Mouse (Mus musculus) hindbrain, embryonic 11.5 days (tissue): ENCODE measurements around the gene Pik3c2b. TPM values are rescaled to one million over a fixed set of nuclear protein-coding genes. Genes with fewer than 3 reads are reported as not detected.
A peak's percentile ranks its signal among the peaks of the same experiment; 100 is the strongest.

Experiments
- ATAC-seq: fragments of 200-750 bp; cut with Nextera tagmentation; 2 replicates; pipeline ENCODE4 v1.8.0; 2017; ENCODE audit warnings: mild to moderate bottlenecking, moderate TSS enrichment, moderate library complexity; ENCODE audit not compliant: low FRiP score
- DNase-seq: peaks from one replicate; pipeline ENCODE4 v3.0.0-alpha.2; 2015; ENCODE audit warnings: low spot score
- H3K27ac ChIP-seq: fragments of 300-500 bp; sonication (generic); 2 replicates; pipeline ENCODE4 v1.5.1; 2014; ENCODE audit warnings: mild to moderate bottlenecking, low read depth, low read length
- H3K27me3 ChIP-seq: fragments of 300-500 bp; sonication (generic); 2 replicates; pipeline ENCODE4 v1.6.1; 2014; ENCODE audit warnings: mild to moderate bottlenecking, low read length, moderate library complexity, mixed read lengths; ENCODE audit not compliant: control insufficient read depth, insufficient read depth
- H3K36me3 ChIP-seq: fragments of 300-500 bp; sonication (generic); 2 replicates; pipeline ENCODE4 v1.6.1; 2014; ENCODE audit warnings: mild to moderate bottlenecking, low read length, moderate library complexity, mixed read lengths; ENCODE audit not compliant: control insufficient read depth, insufficient read depth
- H3K4me1 ChIP-seq: fragments of 300-500 bp; sonication (generic); replicated peaks from 2 replicates; pipeline ENCODE4 v1.6.1; 2014; ENCODE audit warnings: low read length, mixed read lengths; ENCODE audit not compliant: control insufficient read depth, insufficient read depth
- H3K4me2 ChIP-seq: fragments of 300-500 bp; sonication (generic); replicated peaks from 2 replicates; pipeline ENCODE4 v1.6.1; 2014; ENCODE audit warnings: mild to moderate bottlenecking, low read depth, low read length
- H3K4me3 ChIP-seq: fragments of 300-500 bp; sonication (generic); 2 replicates; pipeline ENCODE4 v1.5.1; 2014; ENCODE audit warnings: low read depth, low read length
- H3K9ac ChIP-seq: fragments of 300-500 bp; sonication (generic); 2 replicates; pipeline ENCODE4 v1.6.1; 2014; ENCODE audit warnings: low read depth, low read length
- H3K9me3 ChIP-seq: fragments of 300-500 bp; sonication (generic); 2 replicates; pipeline ENCODE4 v1.6.1; 2016; ENCODE audit warnings: low read length; ENCODE audit not compliant: control insufficient read depth
- WGBS: fragments of 180-500 bp; shearing (Covaris S2); extraction: QIAGEN DNeasy Blood & Tissue Kit; methylation state at CpG from one replicate; pipeline ENCODE4 v1.1.7; 2014; 5-methylcytosine and 5-hydroxymethylcytosine counted together
- polyA plus RNA-seq: library from polyadenylated mRNA; unstranded; fragments of >200 nt; fragmentation: Nextera tagmentation; extraction: Ambion mirVana; gene quantifications from 2 replicates; pipeline ENCODE4 v1.2.1, GENCODE M21; 2014

Gene Pik3c2b
- polyA plus RNA-seq, 1 experiment from 2014 or later, result 21.2 TPM

DNA sequence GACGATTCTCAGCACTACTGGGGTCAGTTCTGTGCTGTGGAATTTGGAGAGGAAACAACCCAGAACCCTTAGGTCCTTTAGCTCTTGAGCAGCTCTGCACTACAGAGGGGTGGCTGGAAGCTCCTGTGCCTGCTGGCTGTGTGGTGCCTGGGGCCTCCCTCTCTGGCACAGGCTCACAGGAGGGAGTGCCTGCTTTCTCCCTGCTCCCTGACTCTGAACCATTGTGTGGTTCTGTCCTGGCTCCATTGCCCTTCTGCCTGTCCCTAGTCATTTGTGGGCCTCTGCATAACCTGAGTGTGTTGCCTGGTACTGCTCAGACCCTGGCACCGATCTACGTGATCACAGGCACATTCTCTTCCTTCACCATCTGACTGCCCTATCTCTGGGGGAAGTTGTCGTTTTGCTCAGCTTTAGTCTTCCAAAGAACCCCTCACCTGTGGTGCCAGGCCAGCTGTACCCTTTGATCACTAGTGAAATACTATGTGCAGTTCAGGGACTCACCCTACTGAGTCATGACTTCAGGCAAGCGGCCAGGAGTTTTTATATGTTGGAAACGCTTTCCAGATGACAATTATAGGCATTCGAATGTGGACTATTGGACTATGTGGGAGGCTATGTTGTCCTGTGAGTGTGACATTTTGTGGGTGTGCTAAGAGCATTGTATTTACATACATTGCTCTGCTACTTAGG, 12.0 kb downstream of the Pik3c2b start:
- H3K4me2 ChIP-seq, result no peak overlapping the region
- H3K27me3 ChIP-seq, result no peaks in the 10 kb centered on the region
- no peak overlapping the region for H3K9ac ChIP-seq
- no peaks in the 10 kb centered on the region; the same call in none of the 2 replicates for H3K4me1 ChIP-seq
- no peak for DNase-seq
- no peak for ATAC-seq
- H3K4me3 ChIP-seq, result no peak overlapping the region
- no peak overlapping the region for H3K27ac ChIP-seq
- no peaks in the 10 kb centered on the region for H3K9me3 ChIP-seq
- H3K36me3 ChIP-seq, result no peaks in the 10 kb centered on the region
- WGBS, result 80% methylated on average over 7 of the region's 7 CpGs

GRCm38 (mm10) chr1:133059592-133059991, 14.1 kb downstream of the Pik3c2b start:
- ATAC-seq, result no peak
- no peak overlapping the region for H3K27ac ChIP-seq

GRCm38 (mm10) chr1:133060681-133061080, 15.2 kb downstream of the Pik3c2b start:
- no peak overlapping the region for H3K9ac ChIP-seq
- 69% methylated on average over 4 of the region's 4 CpGs for WGBS
- no peak overlapping the region for H3K4me3 ChIP-seq
- H3K4me2 ChIP-seq, result no peak overlapping the region
- H3K27me3 ChIP-seq, result no peaks in the 10 kb centered on the region
- ATAC-seq (no peak), DNase-seq (no peak)
- H3K9me3 ChIP-seq, result no peaks in the 10 kb centered on the region
- no peak overlapping the region for H3K27ac ChIP-seq
- H3K4me1 ChIP-seq, result no peaks in the 10 kb centered on the region; the same call in none of the 2 replicates
- no peaks in the 10 kb centered on the region for H3K36me3 ChIP-seq

More at GRCm38 (mm10) chr1:133059592-133059991, 14.1 kb downstream of the Pik3c2b start:
- H3K4me1 ChIP-seq, result no peaks in the 10 kb centered on the region; the same call in none of the 2 replicates
- H3K4me2 ChIP-seq, result no peak overlapping the region
- H3K9ac ChIP-seq, result no peak overlapping the region
- no peaks in the 10 kb centered on the region for H3K27me3 ChIP-seq
- no peaks in the 10 kb centered on the region for H3K36me3 ChIP-seq
- no peak for DNase-seq
- H3K9me3 ChIP-seq, result no peaks in the 10 kb centered on the region
- 52% methylated on average over 2 of the region's 2 CpGs for WGBS
- no peak overlapping the region for H3K4me3 ChIP-seq

- Histone ChIP-seq H3K27ac (no peak overlapping the region), H3K27me3 (no peaks in the 10 kb centered on the region), H3K4me3 (no peak overlapping the region), H3K9me3 (no peaks in the 10 kb centered on the region), H3K4me2 (no peak overlapping the region), H3K36me3 (no peaks in the 10 kb centered on the region), H3K9ac (no peak overlapping the region), H3K4me1 (no peaks in the 10 kb centered on the region)
- DNase-seq (no peak), ATAC-seq (no peak)
- 94% methylated on average over 6 of the region's 6 CpGs for WGBS
Observed at GRCm38 (mm10) chr1:133063164-133063563, 17.7 kb downstream of the Pik3c2b start.

GRCm38 (mm10) chr1:133068268-133068667, 22.8 kb downstream of the Pik3c2b start:
- Histone ChIP-seq H3K9me3 (no peaks in the 10 kb centered on the region), H3K4me1 (no peaks in the 10 kb centered on the region), H3K4me3 (no peak overlapping the region), H3K36me3 (peaks cover 2% of the 10 kb centered on the region; the same call in 1 of the 2 replicates), H3K27me3 (no peaks in the 10 kb centered on the region), H3K4me2 (no peak overlapping the region), H3K9ac (no peak overlapping the region), H3K27ac (no peak overlapping the region)
- ATAC-seq (no peak), DNase-seq (no peak)
- WGBS, result 73% methylated on average over 5 of the region's 5 CpGs

DNA sequence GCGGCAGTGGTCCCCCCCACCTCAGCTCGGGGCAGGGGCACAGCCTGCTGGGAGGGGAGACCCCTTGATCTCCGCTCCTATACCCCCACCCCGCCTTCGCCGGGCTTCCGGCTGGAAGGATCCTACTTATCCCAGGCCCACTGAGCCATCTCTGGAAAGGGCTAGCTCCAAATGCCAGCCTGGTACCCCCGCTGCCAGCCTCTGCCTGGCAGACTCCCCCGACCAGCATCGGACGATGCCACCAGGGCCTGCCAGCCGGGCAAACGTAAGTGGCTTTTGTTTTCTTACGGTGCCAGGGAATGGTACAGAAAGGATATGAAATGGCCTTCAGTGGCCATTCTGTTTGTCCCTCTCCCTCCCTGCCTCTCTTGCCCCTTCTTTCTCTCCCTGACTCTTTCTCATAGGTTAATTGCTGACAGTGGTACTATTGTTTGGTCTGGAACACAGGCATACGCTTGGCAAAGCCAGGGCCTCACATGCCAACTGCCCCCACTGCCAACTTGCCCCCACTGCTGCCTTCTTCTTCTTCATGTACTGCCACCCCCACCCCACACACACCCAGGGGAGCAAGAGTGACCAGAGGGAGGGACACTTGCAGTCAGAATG, 23.3 kb downstream of the Pik3c2b start:
- H3K36me3 ChIP-seq, result peaks cover 2% of the 10 kb centered on the region; the same call in 1 of the 2 replicates
- WGBS, result 86% methylated on average over 13 of the region's 15 CpGs
- H3K27ac ChIP-seq, result no peak overlapping the region

GRCm38 (mm10) chr1:133069275-133070120, 24.0 kb downstream of the Pik3c2b start:
- H3K4me1 ChIP-seq, result no peaks in the 10 kb centered on the region
- no peak overlapping the region for H3K4me3 ChIP-seq
- H3K27me3 ChIP-seq, result no peaks in the 10 kb centered on the region
- H3K9me3 ChIP-seq, result no peaks in the 10 kb centered on the region
- peaks cover 5% of the 10 kb centered on the region for H3K36me3 ChIP-seq
- 85% methylated on average over 12 of the region's 12 CpGs for WGBS
- H3K9ac ChIP-seq, result 0 out of 2 replicates have a peak overlapping the region, but pooled peaks have one; percentile 27
- ATAC-seq, result no peak
- no peak overlapping the region for H3K4me2 ChIP-seq
- no peak for DNase-seq
- no peak overlapping the region for H3K27ac ChIP-seq

More for the DNA sequence above, 23.3 kb downstream of the Pik3c2b start:
- ATAC-seq (no peak), DNase-seq (no peak)
- Histone ChIP-seq H3K9me3 (no peaks in the 10 kb centered on the region), H3K27me3 (no peaks in the 10 kb centered on the region), H3K9ac (no peak overlapping the region), H3K4me3 (no peak overlapping the region), H3K4me1 (no peaks in the 10 kb centered on the region), H3K4me2 (no peak overlapping the region)

GRCm38 (mm10) chr1:133070157-133070556, 24.7 kb downstream of the Pik3c2b start:
- H3K27me3 ChIP-seq, result no peaks in the 10 kb centered on the region
- no peak overlapping the region for H3K4me2 ChIP-seq
- no peak overlapping the region for H3K9ac ChIP-seq
- H3K4me3 ChIP-seq, result no peak overlapping the region
- no peaks in the 10 kb centered on the region for H3K4me1 ChIP-seq
- H3K9me3 ChIP-seq, result no peaks in the 10 kb centered on the region
- 69% methylated on average over 5 of the region's 5 CpGs for WGBS
- DNase-seq (peak; percentile 31), ATAC-seq (no peak)
- no peak overlapping the region for H3K27ac ChIP-seq
- peaks cover 9% of the 10 kb centered on the region for H3K36me3 ChIP-seq
